Mouse (Mus musculus): Measurements from ENCODE around the gene Nxt2. TPM values are rescaled to one million over a fixed set of nuclear protein-coding genes. Genes with fewer than 3 reads are reported as not detected.

The Nxt2 gene
- polyA plus RNA-seq (2014; fragmentation: Illumina TruSeq; extraction: RNeasy Lipid Tissue Mini Kit (QIAGEN cat#74804); ENCODE audit: insufficient read depth, low read depth, low replicate concordance), result 10.3 TPM

DNA sequence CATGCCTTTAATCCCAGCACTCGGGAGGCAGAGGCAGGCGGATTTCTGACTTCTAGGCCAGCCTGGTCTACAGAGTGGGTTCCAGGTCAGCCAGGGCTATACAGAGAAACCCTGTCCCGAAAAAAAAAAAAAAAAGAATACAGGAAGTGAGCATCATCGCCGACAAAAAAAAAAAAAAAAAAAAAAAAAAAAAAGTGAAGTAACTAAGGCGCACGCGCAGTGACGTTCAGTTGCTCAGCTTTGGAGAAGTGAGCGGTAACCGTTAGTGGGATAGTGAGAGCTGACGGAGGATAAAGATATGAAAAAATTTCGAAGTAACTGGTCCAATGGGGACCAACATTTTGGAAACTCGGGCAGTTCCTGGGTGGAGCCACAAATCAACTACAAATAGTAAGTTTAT is at the start of gene Nxt2:
TSS of gene Nxt2 (plus strand) at position 229 of the 400 bp plus-strand sequence.

DNA sequence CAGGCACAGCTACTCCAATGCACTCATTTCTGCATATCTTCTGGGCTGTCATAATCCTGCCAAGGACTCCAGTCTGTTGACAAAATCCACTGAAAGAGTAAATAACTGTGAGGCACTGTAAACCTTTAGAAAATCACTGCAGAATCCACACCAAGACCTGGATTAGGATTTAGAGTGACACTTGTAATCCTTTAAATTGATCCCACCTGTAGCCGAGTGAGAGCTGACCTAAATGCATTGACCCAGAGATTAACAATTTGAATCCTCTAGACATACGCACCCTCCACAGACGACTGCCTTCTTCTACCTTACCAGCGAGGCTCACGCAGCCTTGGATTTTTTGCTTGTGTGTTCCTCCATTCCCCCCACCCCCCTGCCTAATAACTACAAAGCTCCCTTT is 29.7 kb upstream of the Nxt2 start, which contains the start of gene Gucy2f:
TSS of gene Gucy2f (minus strand) at position 101 of the 400 bp plus-strand sequence.

Other genes with a start within 250 kb of the Nxt2 start
- gene Gucy2f, start 29.8 kb upstream of the Nxt2 start, polyA plus RNA-seq (2014; fragmentation: Illumina TruSeq; extraction: RNeasy Lipid Tissue Mini Kit (QIAGEN cat#74804); ENCODE audit: insufficient read depth, low read depth, low replicate concordance), result not detected
- gene Kcne1l, start 79.5 kb downstream of the Nxt2 start, polyA plus RNA-seq (2014; fragmentation: Illumina TruSeq; extraction: RNeasy Lipid Tissue Mini Kit (QIAGEN cat#74804); ENCODE audit: insufficient read depth, low read depth, low replicate concordance), result not detected
- 31.7 TPM for gene Acsl4, start 163.8 kb downstream of the Nxt2 start, polyA plus RNA-seq (2014; fragmentation: Illumina TruSeq; extraction: RNeasy Lipid Tissue Mini Kit (QIAGEN cat#74804); ENCODE audit: insufficient read depth, low read depth, low replicate concordance)